Mouse (Mus musculus): ENCODE measurements around the gene Gramd1b. TPM values are rescaled to one million over a fixed set of nuclear protein-coding genes. Genes with fewer than 3 reads are reported as not detected.

Gene Gramd1b
- polyA plus RNA-seq, 1 experiment from 2014 or later = 4.9 TPM

DNA sequence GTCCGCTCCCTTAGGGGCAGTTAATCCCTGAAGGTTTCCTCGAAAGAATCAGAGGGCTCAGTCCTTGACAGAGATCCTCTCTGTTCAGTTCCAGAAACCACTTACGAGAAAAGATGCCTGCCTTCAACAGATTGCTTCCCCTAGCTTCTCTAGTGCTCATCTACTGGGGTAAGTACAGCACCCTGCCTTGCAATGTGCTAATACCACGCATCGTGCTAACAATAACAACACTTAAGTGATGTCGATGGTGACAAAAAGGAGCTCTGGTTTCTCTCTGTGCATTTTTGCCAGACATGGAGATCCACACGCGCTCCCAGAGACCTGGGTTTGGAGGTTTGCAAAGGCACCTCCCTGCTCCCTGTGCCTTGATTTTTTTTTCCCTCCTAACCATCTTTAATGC lies 261.3 kb downstream of the Gramd1b start:
- Histone ChIP-seq H3K27me3 (replicated peaks; ENCODE audit: control insufficient read depth, insufficient read depth, low read length) (peaks cover 12% of the 10 kb centered on the region; the same call in 1 of the 2 replicates), H3K9ac (ENCODE audit: low read depth, low read length) (no peak overlapping the region), H3K4me2 (ENCODE audit: low read depth, low read length) (peak overlapping the region; percentile 73), H3K27ac (ENCODE audit: low read length) (no peak overlapping the region), H3K4me1 (ENCODE audit: control insufficient read depth, insufficient read depth, low read length) (peaks cover 17% of the 10 kb centered on the region), H3K36me3 (ENCODE audit: control insufficient read depth, insufficient read depth, low read length) (no peaks in the 10 kb centered on the region), H3K9me3 (ENCODE audit: control insufficient read depth, low read length) (no peaks in the 10 kb centered on the region), H3K4me3 (ENCODE audit: low read length) (no peak overlapping the region; the same call in 1 of the 2 replicates)
- ATAC-seq = no peak
- 22% methylated on average over 8 of the region's 8 CpGs for WGBS

DNA sequence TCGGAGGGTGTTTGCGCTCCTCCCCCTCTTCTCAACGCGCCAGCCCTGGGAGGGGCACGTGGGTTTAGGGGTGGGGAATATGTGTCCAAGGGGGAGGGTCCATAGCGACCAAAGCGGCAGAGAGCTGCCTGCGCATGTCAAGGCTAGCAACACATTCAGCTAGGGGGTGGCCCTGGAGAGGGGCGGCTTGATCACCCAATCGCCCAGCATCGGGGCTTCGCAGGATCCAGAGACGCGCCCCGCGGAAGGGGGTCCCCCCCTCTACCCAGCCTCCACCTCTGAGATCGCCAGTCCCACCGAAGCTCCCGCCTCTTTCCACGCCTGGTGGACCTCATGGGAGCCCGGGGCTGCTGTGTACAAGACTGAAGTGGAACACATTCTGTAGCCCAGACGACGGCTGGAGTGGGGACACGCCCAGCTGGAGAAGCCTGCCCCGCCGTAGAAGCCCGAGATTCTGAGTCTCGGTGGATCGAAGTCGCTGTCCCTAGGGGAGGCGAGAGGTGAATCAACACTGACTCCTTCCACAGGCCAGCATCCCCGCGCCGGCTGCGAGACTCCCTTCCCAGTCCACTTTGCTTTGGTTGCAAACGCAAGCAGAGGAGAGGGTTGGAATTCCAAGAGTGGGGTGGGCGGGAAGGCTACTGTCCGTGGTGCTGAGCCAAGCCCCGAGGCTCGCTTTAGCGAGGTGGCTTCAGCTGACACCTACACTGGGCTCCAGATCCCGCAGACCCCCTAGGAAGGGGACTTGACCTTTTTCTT lies 261.9 kb downstream of the Gramd1b start, which contains the start of gene Scn3b:
Gene Scn3b, plus strand, starts transcription at position 115 of the 759 bp plus-strand sequence.
- peak within 1 kb of the TSS; percentile 40 for H3K4me3 ChIP-seq (ENCODE audit: low read length)
- H3K36me3 ChIP-seq (ENCODE audit: control insufficient read depth, insufficient read depth, low read length) = no peaks in the 10 kb centered on the region
- WGBS = under 1% methylated on average over 41 of the region's 42 CpGs
- peaks cover 17% of the 10 kb centered on the region for H3K4me1 ChIP-seq (ENCODE audit: control insufficient read depth, insufficient read depth, low read length)
- H3K27me3 ChIP-seq (replicated peaks; ENCODE audit: control insufficient read depth, insufficient read depth, low read length) = peaks cover 12% of the 10 kb centered on the region; the same call in 1 of the 2 replicates
- H3K9ac ChIP-seq (ENCODE audit: low read depth, low read length) = peak within 1 kb of the TSS; percentile 14; the same call in 1 of the 2 replicates
- peak; percentile 84 for ATAC-seq
- peak within 1 kb of the TSS; percentile 73 for H3K4me2 ChIP-seq (ENCODE audit: low read depth, low read length)
- H3K27ac ChIP-seq (ENCODE audit: low read length) = no peak within 1 kb of the TSS
- H3K9me3 ChIP-seq (ENCODE audit: control insufficient read depth, low read length) = no peaks in the 10 kb centered on the region

DNA sequence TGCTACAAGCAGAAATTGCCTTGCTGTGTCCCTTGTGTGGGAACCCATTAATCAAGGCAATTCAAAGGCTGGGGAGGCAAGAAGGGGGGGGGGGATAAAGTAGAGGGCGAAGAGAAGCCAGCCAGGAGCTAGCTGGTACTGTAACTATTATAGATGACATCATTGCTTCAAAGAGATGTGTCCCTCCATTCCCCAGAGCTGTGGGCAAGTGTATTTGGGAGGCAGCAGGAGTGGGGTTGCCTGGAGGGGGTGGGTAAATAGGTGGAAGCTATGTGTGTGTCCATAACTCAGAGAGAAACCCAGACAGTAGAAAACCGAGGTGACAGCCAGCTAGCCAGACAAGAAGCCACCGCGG lies 262.5 kb downstream of the Gramd1b start:
- Histone ChIP-seq H3K36me3 (ENCODE audit: control insufficient read depth, insufficient read depth, low read length) (no peaks in the 10 kb centered on the region), H3K4me1 (ENCODE audit: control insufficient read depth, insufficient read depth, low read length) (peaks cover 17% of the 10 kb centered on the region), H3K9me3 (ENCODE audit: control insufficient read depth, low read length) (no peaks in the 10 kb centered on the region), H3K4me3 (ENCODE audit: low read length) (peak overlapping the region; percentile 40), H3K27me3 (replicated peaks; ENCODE audit: control insufficient read depth, insufficient read depth, low read length) (peaks cover 12% of the 10 kb centered on the region; the same call in 1 of the 2 replicates), H3K9ac (ENCODE audit: low read depth, low read length) (no peak overlapping the region), H3K27ac (ENCODE audit: low read length) (no peak overlapping the region), H3K4me2 (ENCODE audit: low read depth, low read length) (peak overlapping the region; percentile 73)
- peak; percentile 37; the same call in 1 of the 2 replicates for ATAC-seq
- 8% methylated on average over 4 of the region's 4 CpGs for WGBS

DNA sequence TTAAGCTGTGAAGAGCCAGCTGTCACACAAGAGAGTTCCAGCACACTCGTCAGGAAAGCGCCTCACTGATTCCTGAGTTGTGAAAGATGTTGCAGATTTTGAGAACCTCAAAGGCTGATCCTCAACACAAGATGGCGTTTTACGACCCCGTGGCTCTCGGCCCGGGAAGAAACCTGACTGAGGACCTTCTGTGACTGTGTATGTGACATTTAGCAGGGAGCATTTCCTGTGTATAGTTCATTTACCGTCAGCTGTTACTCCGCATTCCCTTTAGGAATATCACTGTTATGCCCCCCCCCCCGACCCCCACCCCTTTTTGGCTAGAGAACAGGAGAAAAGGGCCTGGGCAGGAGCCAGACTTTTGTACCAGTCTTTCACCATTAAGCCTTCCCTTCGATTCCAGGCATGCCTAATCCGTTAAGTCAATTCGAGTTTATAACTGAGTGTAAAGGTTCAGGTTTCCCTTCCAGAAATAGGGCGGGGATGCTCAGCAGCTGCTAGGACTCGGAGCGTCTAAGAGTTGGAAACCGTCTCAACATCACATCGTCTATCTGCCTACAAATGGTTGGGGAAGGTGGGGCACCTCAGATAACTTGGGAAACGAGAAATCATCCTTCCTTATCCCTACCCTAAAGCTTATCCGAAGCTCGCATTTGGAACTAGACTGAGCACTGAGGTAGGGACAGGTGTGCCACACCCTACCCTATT lies 263.0 kb downstream of the Gramd1b start:
- Histone ChIP-seq H3K27me3 (replicated peaks; ENCODE audit: control insufficient read depth, insufficient read depth, low read length) (peaks cover 12% of the 10 kb centered on the region; the same call in 1 of the 2 replicates), H3K9ac (ENCODE audit: low read depth, low read length) (no peak overlapping the region), H3K9me3 (ENCODE audit: control insufficient read depth, low read length) (no peaks in the 10 kb centered on the region), H3K4me1 (ENCODE audit: control insufficient read depth, insufficient read depth, low read length) (peaks cover 17% of the 10 kb centered on the region), H3K4me2 (ENCODE audit: low read depth, low read length) (no peak overlapping the region), H3K4me3 (ENCODE audit: low read length) (no peak overlapping the region), H3K27ac (ENCODE audit: low read length) (no peak overlapping the region), H3K36me3 (ENCODE audit: control insufficient read depth, insufficient read depth, low read length) (no peaks in the 10 kb centered on the region)
- no peak for ATAC-seq
- WGBS = 12% methylated on average over 21 of the region's 21 CpGs

DNA sequence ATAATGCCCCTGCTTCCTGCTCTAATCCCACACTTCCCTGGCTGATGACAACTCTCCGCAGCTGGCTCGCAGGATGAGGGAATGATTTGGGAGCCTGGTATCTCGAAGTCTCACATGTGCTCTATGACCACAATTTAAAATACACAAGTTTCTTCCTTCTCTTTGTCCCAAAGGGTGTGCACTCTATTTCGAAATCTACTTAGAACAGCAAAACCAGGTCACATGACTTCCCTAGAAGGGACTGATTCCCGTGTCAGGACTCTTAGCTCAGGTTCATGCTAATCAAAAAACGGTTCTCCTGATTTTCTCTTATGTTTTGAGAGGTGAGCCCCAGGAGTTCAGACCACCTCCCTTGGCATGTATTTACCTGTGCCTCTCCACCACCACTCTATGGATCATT lies 267.3 kb downstream of the Gramd1b start:
- ATAC-seq = no peak
- Histone ChIP-seq H3K9ac (ENCODE audit: low read depth, low read length) (no peak overlapping the region), H3K4me2 (ENCODE audit: low read depth, low read length) (no peak overlapping the region), H3K36me3 (ENCODE audit: control insufficient read depth, insufficient read depth, low read length) (no peaks in the 10 kb centered on the region), H3K9me3 (ENCODE audit: control insufficient read depth, low read length) (no peaks in the 10 kb centered on the region), H3K27ac (ENCODE audit: low read length) (no peak overlapping the region), H3K4me3 (ENCODE audit: low read length) (no peak overlapping the region), H3K27me3 (replicated peaks; ENCODE audit: control insufficient read depth, insufficient read depth, low read length) (peaks cover 6% of the 10 kb centered on the region; the same call in 1 of the 2 replicates), H3K4me1 (ENCODE audit: control insufficient read depth, insufficient read depth, low read length) (peaks cover 6% of the 10 kb centered on the region)
- WGBS = 64% methylated on average over 6 of the region's 6 CpGs

DNA sequence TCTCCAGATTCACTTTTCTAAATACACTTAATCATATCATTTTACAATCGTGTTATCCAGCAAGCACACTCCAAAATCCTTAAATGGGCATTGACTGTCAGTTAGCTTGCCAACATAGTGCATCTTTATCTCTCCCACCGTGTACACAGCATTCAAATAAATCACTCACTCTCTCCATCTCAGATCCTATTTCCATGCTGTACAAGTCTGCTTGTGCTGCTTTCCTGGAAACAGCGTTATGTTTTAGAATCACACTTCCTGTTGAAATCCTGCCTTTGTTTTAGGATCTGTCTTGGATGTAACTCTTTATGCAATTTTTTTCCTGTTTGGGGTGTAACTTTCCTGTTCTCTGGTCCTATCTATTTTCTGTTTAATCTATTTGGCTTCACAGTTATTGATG lies 278.7 kb downstream of the Gramd1b start:
- ATAC-seq = no peak
- Histone ChIP-seq H3K9ac (ENCODE audit: low read depth, low read length) (no peak overlapping the region), H3K4me2 (ENCODE audit: low read depth, low read length) (no peak overlapping the region), H3K4me1 (ENCODE audit: control insufficient read depth, insufficient read depth, low read length) (no peaks in the 10 kb centered on the region), H3K4me3 (ENCODE audit: low read length) (no peak overlapping the region), H3K9me3 (ENCODE audit: control insufficient read depth, low read length) (no peaks in the 10 kb centered on the region), H3K27ac (ENCODE audit: low read length) (no peak overlapping the region), H3K36me3 (ENCODE audit: control insufficient read depth, insufficient read depth, low read length) (no peaks in the 10 kb centered on the region), H3K27me3 (replicated peaks; ENCODE audit: control insufficient read depth, insufficient read depth, low read length) (no peaks in the 10 kb centered on the region)
- 46% methylated on average over 3 of the region's 3 CpGs for WGBS

DNA sequence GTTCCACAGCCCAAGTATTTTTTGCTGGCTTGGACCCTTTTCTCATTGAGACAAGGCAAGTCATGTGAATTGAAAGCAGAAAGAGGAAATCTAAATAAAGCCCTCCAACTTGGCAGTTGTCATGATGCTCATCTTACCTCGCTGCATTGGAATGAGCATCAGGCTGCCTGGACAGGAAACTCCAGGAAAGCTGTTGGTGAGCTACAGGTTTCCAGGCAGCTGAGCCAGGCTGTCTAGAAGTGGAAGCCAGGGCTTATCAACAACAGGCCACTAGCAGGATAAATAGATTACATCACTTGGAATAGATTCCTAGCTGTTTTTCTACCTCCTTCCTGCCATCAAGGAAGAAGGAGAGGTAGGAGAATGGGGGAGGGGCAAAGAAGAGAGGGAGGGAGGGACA lies 282.1 kb downstream of the Gramd1b start:
- Histone ChIP-seq H3K4me3 (ENCODE audit: low read length) (no peak overlapping the region), H3K27ac (ENCODE audit: low read length) (no peak overlapping the region), H3K9ac (ENCODE audit: low read depth, low read length) (no peak overlapping the region), H3K27me3 (replicated peaks; ENCODE audit: control insufficient read depth, insufficient read depth, low read length) (no peaks in the 10 kb centered on the region), H3K4me2 (ENCODE audit: low read depth, low read length) (no peak overlapping the region), H3K4me1 (ENCODE audit: control insufficient read depth, insufficient read depth, low read length) (no peaks in the 10 kb centered on the region), H3K36me3 (ENCODE audit: control insufficient read depth, insufficient read depth, low read length) (no peaks in the 10 kb centered on the region), H3K9me3 (ENCODE audit: control insufficient read depth, low read length) (no peaks in the 10 kb centered on the region)
- WGBS = 73% methylated on average over 1 of the region's 1 CpGs
- ATAC-seq = no peak

DNA sequence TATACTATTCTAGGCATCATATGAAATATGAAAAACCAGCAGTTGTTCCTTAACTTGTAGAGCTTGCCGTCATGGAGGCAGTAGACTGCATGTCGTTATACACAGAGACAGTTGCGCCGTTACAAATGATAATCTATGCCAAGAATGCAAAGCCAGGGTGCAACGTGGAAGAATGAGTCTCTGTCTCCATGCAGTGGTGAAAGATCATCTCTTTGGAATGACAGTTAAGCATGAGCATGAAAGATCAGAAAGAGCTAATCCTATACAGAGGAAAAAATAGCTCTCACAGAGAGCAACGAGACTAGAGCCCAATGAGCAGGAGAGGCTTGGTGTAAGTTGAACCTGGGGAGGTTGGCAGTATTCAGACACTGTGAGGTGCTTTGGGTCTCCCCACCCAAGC lies 284.5 kb downstream of the Gramd1b start:
- Histone ChIP-seq H3K27ac (ENCODE audit: low read length) (no peak overlapping the region), H3K4me2 (ENCODE audit: low read depth, low read length) (no peak overlapping the region), H3K4me1 (ENCODE audit: control insufficient read depth, insufficient read depth, low read length) (peaks cover 3% of the 10 kb centered on the region; the same call in 1 of the 2 replicates), H3K36me3 (ENCODE audit: control insufficient read depth, insufficient read depth, low read length) (no peaks in the 10 kb centered on the region), H3K27me3 (replicated peaks; ENCODE audit: control insufficient read depth, insufficient read depth, low read length) (no peaks in the 10 kb centered on the region), H3K9ac (ENCODE audit: low read depth, low read length) (no peak overlapping the region), H3K4me3 (ENCODE audit: low read length) (no peak overlapping the region), H3K9me3 (ENCODE audit: control insufficient read depth, low read length) (no peaks in the 10 kb centered on the region)
- WGBS = 76% methylated on average over 6 of the region's 6 CpGs
- ATAC-seq = no peak

DNA sequence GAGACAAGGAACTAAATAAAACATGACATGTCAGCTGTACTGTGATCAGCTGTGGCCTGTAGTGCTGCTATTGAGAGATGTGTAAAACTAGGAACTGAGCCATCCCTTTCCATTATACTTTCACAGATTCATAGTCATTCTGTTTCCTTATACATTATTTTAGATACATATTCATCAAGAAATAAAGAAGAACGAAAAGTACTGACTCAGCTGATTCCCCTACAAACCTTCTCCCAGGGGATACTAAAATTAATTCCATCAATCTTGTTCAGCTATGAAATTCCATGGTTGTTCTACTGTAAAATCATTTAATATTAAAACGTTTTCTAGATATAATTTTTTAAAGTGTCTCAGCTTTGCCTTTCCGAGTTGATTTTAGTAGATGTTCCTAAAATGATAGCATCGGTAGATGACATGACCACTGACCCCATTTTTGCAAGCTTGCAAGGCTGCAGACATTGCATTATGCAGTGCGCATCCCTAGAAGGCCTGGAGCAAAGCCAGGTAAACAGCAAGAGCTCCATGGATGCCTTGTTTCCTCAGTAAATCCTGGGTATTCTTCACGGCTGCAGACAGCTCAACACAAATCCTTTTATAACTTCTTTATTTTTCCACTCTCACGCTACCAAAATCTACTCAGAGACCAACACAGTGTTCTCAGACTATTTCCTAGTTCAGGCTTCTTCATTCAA lies 285.1 kb downstream of the Gramd1b start:
- no peaks in the 10 kb centered on the region for H3K36me3 ChIP-seq (ENCODE audit: control insufficient read depth, insufficient read depth, low read length)
- H3K27me3 ChIP-seq (replicated peaks; ENCODE audit: control insufficient read depth, insufficient read depth, low read length) = no peaks in the 10 kb centered on the region
- no peak overlapping the region for H3K4me3 ChIP-seq (ENCODE audit: low read length)
- ATAC-seq = no peak
- no peak overlapping the region for H3K27ac ChIP-seq (ENCODE audit: low read length)
- no peak overlapping the region for H3K9ac ChIP-seq (ENCODE audit: low read depth, low read length)
- H3K4me2 ChIP-seq (ENCODE audit: low read depth, low read length) = no peak overlapping the region
- 73% methylated on average over 7 of the region's 7 CpGs for WGBS
- H3K9me3 ChIP-seq (ENCODE audit: control insufficient read depth, low read length) = no peaks in the 10 kb centered on the region
- H3K4me1 ChIP-seq (ENCODE audit: control insufficient read depth, insufficient read depth, low read length) = peaks cover 9% of the 10 kb centered on the region; the same call in 1 of the 2 replicates
